Mouse (Mus musculus) left cerebral cortex, postnatal 4 days (tissue): ENCODE results near the gene Nup98. TPM values are rescaled to one million over a fixed set of nuclear protein-coding genes. Genes with fewer than 3 reads are reported as not detected.

Experiments
- DNase-seq: peaks from one replicate; pipeline ENCODE4 v3.0.0-alpha.2; 2022
- intact Hi-C: fragments of 180-260 bp; cut with DNase I; formaldehyde crosslinking; loops from one replicate; pipeline ENCODE4 v1.15.1; 2025
- total RNA-seq, 2 experiments: library from RNA; stranded (reverse); gene quantifications; 2 replicates each; pipeline ENCODE4 v1.2.3; 2021

The Nup98 gene
- 10 to 100 TPM; 39.4 to 41.2 TPM for total RNA-seq

DNA sequence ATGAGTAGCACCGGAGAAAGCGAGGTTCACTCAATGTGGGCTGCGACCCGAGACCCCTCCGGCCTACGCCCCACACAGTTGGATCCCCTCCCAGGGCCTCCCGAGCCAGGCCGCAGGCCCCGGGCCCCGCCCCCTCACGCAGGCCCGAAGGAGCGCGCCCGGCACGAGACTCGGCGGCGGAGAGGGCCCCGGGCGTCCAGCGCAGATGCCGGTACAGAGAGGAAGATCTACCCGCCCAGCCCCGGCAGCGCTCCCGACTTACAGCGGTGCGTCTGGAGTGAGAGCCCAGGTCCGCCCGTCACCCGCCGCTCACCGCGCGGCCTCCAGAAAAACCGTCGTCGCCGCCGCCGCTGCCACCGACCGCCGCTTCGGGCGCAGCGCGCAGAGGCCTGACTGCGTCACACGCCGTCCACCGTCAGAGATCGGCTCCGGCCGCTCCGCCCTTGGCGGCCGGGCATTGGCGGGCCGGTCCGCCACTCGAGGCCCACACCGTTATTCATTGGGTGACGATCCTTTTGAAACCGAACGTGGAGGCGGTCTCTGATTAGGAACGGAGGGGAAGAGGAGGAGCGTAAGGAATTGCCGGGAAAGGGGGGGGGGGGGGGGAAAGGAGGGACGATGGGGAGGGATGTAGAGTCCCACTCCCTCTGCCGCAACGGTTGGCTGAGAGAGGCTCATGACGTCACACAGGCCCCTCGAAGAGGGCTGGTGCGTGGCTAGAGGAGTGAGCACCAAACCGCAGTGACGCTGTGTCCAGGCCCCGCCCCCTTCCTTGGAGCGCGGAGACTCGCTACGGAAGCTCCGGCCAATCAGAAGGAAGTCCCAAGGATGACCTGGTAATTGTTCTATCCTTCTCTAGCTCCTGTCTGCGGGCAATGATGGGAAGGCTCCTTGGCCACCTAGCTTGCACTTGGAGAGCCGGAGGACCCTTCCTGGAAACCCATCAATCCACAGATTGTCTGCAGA is at the start of gene Nup98, which contains the start of gene Pgap2:
Gene Nup98, minus strand, starts transcription at position 421 of the 966 bp plus-strand sequence.
Gene Pgap2, plus strand, starts transcription at position 453 of the 966 bp plus-strand sequence.
- DNase-seq: peak; percentile 100
- intact Hi-C loops: no loop called here

GRCm38 (mm10) chr7:102258753-102259152 is 48.8 kb upstream of the Nup98 start:
- intact Hi-C loops: no loop called here
- no peak for DNase-seq

- intact Hi-C loops: no loop called here
Observed at GRCm38 (mm10) chr7:102258189-102258588, 48.2 kb upstream of the Nup98 start.

DNA sequence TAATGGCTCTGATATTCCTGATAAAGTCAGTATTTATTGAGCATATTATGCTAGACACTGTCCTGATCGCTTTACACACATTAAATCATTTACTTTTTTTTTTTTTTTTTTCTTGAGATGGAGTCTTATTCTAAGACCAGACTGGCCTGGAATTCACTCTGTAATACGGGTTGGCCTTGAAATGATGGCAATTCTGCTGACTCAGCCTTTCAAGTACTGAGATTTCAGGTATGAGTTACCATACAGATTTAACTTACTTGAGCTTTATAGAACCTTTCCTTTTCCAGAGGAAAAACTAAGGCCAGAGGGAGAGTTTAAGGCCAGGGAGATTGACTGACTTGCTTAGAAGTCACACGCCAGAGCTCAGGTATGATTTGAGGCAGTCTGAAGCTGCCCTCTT is 46.7 kb upstream of the Nup98 start:
- intact Hi-C loops: no loop called here
- DNase-seq: no peak

More at GRCm38 (mm10) chr7:102258189-102258588, 48.2 kb upstream of the Nup98 start:
- peak; percentile 83 for DNase-seq

DNA sequence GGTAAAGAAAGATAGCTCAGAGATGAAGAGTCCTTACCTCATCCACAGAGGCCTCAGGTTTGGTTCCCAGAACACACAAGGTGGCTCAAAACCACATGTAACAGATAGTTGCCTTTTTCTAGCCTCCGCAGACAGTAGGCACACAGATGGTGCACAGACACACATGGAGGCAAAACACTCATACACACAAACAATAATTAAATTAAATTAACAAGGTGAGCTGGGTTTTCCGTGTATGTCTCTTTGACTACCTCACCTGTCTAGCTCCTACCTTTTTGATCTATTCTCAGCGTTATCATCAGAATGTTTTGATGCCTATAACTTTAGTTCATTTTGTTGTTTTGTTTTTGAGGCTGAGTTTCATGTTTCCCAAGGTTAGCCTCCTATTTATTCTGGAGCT is 46.0 kb upstream of the Nup98 start, which contains the start of gene Rhog:
Gene Rhog, minus strand, starts transcription at position 101 of the 400 bp plus-strand sequence.
- no peak for DNase-seq
- intact Hi-C loops: no loop called here

GRCm38 (mm10) chr7:102253631-102254030 is 43.7 kb upstream of the Nup98 start:
- no peak for DNase-seq
- intact Hi-C loops: no loop called here

DNA sequence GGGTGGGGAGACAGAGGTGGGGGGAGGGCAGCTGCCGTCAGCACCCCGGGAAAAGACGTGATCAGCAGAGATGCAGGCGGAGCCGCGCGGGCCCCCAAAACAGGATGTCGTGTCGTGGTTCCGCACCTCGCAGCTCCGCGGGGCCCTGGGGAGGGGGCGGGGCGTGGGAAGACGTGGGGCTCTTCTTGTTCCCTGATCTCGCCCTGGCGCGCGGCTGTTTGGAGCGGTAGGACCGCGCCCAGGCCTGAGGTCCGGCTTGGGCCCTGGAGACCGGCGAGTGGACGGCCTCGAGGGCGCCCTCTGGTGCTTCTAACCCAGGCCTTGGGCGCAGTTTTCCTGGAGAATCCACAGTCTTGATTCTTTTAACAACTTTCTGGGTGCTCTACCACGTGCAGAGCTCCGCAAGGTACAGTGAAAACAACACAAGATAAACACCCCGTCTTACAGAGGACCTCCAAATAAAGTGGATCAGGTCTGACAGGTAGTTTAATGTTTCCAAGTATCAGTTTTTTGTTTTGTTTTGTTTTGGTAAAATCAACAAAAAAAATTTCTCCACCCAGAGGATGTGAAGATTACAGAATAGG is 40.7 kb upstream of the Nup98 start:
- intact Hi-C loops: no loop called here
- peak; percentile 88 for DNase-seq

DNA sequence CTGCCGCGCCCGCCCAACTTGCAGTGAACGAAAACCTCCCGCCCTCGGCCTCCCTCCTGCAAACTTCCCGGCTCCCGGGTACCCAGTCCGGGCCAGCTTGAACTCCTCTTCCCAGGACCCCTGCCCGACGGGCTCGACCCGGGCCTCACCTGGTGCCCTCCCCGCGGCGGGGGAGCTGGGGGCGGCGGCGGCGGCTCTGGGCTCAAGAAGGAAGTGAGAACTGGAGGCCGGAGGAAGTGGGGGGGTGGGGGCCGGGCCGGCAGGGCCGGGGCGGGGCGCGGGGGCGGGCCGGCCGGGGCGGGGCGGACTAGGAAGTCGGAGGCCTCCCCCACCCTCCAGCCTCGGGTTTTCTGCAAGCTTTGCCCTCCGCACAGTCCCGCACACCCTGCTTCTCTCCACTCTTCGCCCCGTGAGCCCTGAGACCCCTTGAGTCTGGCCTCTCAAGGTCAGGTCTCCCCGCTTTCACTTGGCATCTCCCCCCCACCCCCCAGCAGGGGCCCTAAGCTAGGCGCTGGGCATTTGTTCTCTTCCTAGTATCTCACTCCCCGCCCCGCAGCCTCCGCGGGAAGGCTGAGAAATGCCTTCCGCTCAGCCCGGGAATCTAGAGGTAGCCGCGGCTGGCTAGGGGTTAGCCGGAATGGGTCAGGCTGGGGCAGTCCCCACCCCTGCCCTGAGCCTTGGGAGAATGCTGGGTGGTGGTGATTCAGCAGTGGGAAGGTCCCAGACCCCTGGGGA is 40.1 kb upstream of the Nup98 start:
- intact Hi-C loops: no loop called here
- peak; percentile 74 for DNase-seq

DNA sequence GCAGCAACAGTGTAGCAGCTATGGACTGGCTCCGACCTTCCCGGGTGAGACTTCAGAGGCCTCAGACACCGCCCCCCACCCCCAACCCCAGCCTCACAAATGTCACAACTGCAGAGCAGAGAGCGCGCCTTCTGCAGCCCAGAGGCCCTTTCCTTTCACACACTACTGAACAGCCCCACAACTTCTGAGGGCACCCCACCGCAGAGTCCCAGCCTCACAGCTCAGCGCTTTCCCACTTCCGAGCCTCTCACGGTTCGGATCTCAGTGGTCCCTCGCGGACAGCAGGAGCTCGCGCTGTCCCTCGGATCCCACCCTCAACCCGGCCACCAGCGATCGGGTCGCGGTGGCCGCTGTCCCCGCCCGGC is 39.5 kb upstream of the Nup98 start:
- intact Hi-C loops: no loop called here
- peak; percentile 44 for DNase-seq

- DNase-seq: no peak
- intact Hi-C loops: no loop called here
Observed at GRCm38 (mm10) chr7:102248691-102249404, 38.9 kb upstream of the Nup98 start.

- intact Hi-C loops: no loop called here
- DNase-seq: no peak
Observed at GRCm38 (mm10) chr7:102246956-102247797, 37.2 kb upstream of the Nup98 start.

- intact Hi-C loops: no loop called here
- DNase-seq: no peak
Observed at GRCm38 (mm10) chr7:102246265-102246664, 36.3 kb upstream of the Nup98 start.

DNA sequence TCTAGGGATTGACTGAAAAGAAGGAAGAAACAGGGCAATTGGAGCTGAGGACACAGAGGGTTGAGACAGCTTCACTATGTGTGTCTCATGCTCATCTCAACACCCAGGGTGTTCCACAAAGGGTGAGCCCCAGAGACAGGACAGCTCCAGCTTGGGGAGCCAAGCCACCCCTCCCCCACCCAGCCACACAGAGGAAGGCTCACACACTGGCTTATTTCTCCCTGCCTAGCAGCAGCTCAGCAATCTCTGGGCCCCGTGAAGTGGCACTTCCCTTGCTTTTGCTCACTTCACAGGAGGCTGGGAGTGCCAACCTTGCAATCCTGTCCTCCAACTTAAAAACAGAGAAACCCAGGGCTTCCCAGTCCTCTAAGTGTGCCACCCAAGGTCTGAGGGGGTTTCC is 35.8 kb upstream of the Nup98 start:
- DNase-seq: peak; percentile 28
- intact Hi-C loops: no loop called here

GRCm38 (mm10) chr7:102244782-102245535 is 35.0 kb upstream of the Nup98 start:
- intact Hi-C loops: no loop called here

GRCm38 (mm10) chr7:102243870-102244269 is 33.9 kb upstream of the Nup98 start:
- no peak for DNase-seq
- intact Hi-C loops: no loop called here

More at GRCm38 (mm10) chr7:102244782-102245535, 35.0 kb upstream of the Nup98 start:
- no peak for DNase-seq

- no peak for DNase-seq
- intact Hi-C loops: no loop called here
Observed at GRCm38 (mm10) chr7:102242917-102243316, 32.9 kb upstream of the Nup98 start.

DNA sequence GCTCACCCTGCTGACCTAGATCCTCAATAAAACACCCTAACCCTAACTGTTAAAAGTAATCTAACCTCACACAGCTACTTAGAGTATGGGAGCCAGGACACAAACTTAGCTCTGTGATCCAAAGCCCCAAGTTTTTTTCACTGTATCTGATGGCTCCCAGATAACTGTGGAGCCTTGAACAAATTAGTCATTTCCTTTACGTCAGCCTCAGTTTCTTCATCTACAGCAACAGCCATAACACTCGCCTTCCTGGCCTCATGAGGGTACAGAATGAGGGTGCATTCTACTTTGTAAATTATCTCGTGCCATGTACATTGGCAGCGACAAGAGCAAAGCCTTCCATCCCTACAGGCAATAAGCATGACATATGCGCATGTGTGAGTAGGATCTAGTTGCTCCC is 32.4 kb upstream of the Nup98 start:
- intact Hi-C loops: no loop called here
- DNase-seq: no peak

DNA sequence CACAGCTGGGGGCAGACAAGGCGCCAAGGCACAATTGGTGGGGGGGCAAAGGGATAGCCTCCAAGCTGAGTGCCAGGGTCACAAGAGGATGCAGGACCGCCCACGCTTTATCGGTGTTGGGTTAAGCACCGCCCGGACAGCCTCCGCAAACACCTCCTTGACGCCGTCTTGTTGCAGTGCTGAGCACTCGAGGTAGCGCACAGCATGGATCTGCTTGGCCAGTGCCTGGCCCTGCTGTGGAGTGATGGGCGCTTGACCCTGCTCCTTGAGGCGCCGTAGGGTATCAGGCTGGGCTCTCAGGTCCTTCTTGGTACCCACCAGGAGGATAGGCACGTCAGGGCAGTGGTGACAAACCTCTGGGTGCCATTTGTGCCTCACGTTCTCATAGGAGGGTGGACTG is 29.6 kb upstream of the Nup98 start:
- intact Hi-C loops: no loop called here
- no peak for DNase-seq
